Mouse (Mus musculus): ENCODE measurements around the gene Rsph14. TPM values are rescaled to one million over a fixed set of nuclear protein-coding genes. Genes with fewer than 3 reads are reported as not detected.

Rsph14 gene
- polyA plus RNA-seq, 1 experiment from 2014 or later: not detected

DNA sequence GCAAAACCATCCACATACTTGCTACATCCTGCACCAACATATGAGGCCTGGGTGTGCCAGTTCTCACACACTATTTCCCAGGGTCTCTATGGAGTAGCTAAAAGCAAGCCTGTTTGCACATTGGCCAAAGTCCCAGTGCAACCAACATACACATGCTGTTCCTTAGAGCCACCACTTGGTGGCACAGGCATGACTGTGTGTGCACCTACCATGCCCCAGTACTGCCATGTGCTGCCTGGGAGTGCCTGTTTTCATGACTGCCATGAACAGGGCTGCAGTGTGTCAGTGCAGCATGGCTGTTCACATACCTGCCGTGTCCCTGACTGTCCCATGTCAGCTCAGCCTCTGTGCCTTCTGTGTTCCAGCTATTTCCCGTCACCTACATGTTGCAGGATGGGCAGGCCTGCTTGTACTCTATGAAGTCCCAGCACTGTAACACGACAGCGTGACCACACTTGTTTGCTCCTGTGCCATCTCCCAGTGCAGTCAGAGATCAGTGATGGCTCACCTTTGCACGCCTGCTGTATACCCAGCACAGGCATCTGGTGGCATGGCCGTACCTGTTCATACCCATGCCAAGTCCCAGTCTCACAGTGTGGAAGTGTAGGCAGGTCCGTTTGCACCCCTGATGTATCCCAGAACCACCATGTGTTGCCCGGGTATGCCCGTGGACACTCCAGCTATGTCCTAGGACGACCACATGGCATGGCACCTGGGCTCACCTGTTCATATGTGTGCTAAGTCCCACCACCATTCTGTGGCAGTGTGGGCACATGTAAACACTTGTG, 95.2 kb downstream of the Rsph14 start:
- DNase-seq (ENCODE audit: low spot score): no peak
- no peak overlapping the region for H3K27ac ChIP-seq
- H3K9me3 ChIP-seq (replicated peaks): no peaks in the 10 kb centered on the region
- no peaks in the 10 kb centered on the region for H3K4me1 ChIP-seq
- no peaks in the 10 kb centered on the region for H3K36me3 ChIP-seq
- H3K27me3 ChIP-seq (ENCODE audit: low read depth, poor library complexity, severe bottlenecking): no peaks in the 10 kb centered on the region
- 84% methylated on average over 10 of the region's 10 CpGs for WGBS
- no peak overlapping the region for H3K4me3 ChIP-seq

DNA sequence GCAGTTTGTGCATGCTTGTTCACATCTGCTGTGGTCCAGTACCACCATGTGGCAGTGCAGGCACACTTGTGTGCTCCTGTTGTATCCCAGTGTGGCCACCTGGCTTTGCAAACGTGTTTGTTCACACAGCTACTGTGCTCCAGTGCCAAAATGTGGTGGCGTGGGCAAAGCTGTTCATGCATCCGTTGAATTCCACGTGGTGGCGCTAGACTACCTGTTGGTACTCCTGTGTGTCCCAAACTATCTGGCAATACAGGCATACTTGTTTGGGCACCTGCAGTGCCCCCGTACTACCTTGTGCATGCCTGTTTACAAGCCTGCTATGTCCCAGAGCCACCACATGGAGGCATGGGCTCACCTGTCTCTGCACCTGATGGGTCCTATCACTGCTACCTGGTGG, 97.4 kb downstream of the Rsph14 start:
- DNase-seq (ENCODE audit: low spot score): no peak
- no peaks in the 10 kb centered on the region for H3K4me1 ChIP-seq
- no peaks in the 10 kb centered on the region for H3K27me3 ChIP-seq (ENCODE audit: low read depth, poor library complexity, severe bottlenecking)
- H3K9me3 ChIP-seq (replicated peaks): no peaks in the 10 kb centered on the region
- H3K27ac ChIP-seq: no peak overlapping the region
- H3K36me3 ChIP-seq: no peaks in the 10 kb centered on the region
- no peak overlapping the region for H3K4me3 ChIP-seq
- 32% methylated on average over 6 of the region's 6 CpGs for WGBS

DNA sequence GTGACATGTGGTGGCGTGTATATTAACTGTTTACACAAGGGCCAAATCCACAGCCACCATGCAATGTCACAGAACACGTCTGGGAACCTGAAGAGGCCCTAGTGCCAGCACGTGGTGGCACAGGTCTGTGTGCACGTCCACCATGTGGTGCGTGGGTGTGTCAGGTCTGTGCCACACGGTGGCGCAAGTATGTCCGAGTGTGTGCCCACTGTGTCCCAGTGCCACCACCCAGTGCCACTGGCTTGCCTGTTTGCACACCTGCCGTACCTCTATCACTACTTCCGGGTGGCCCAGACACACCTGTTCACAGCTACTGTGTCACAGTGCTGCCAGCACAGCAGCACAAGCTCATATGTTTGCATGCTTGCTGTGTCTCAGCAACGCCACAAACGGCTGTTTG, 97.9 kb downstream of the Rsph14 start:
- no peak overlapping the region for H3K27ac ChIP-seq
- H3K9me3 ChIP-seq (replicated peaks): no peaks in the 10 kb centered on the region
- H3K27me3 ChIP-seq (ENCODE audit: low read depth, poor library complexity, severe bottlenecking): no peaks in the 10 kb centered on the region
- H3K36me3 ChIP-seq: no peaks in the 10 kb centered on the region
- no peak for DNase-seq (ENCODE audit: low spot score)
- 88% methylated on average over 12 of the region's 12 CpGs for WGBS
- H3K4me3 ChIP-seq: no peak overlapping the region
- H3K4me1 ChIP-seq: no peaks in the 10 kb centered on the region

DNA sequence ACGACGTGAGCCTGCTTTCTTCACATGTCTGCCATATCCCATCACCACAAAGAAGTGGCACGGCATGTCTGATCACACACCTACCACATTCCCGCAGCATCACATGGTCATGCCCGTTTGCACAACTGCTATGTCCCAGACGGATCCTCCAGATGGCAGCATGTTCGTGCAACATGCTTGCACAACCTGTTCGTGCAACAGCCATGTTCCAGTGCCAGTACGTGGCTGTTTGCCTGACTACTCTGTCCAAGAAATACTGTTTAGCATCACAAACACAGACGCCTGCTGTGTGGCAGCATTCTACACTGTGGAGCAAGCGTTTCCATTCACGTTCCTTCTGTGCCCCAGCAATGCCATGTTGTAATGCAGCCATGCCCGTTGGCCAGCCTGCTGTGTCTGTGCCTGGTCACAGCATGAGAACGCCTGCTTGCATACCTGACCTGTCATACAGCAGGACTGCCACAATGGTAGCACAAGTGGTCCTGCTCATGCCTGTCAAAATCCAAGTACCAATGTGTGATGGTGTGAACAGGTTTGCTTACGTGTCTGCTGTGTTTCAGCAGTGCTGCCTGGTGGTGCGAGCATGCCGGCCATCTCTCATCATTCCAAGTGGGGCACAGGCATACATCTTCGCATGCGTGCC, 98.7 kb downstream of the Rsph14 start:
- Histone ChIP-seq H3K4me1 (no peaks in the 10 kb centered on the region), H3K9me3 (replicated peaks) (no peaks in the 10 kb centered on the region), H3K27me3 (ENCODE audit: low read depth, poor library complexity, severe bottlenecking) (no peaks in the 10 kb centered on the region), H3K4me3 (no peak overlapping the region), H3K27ac (no peak overlapping the region), H3K36me3 (no peaks in the 10 kb centered on the region)
- WGBS: 93% methylated on average over 19 of the region's 19 CpGs
- DNase-seq (ENCODE audit: low spot score): peak; percentile 23

DNA sequence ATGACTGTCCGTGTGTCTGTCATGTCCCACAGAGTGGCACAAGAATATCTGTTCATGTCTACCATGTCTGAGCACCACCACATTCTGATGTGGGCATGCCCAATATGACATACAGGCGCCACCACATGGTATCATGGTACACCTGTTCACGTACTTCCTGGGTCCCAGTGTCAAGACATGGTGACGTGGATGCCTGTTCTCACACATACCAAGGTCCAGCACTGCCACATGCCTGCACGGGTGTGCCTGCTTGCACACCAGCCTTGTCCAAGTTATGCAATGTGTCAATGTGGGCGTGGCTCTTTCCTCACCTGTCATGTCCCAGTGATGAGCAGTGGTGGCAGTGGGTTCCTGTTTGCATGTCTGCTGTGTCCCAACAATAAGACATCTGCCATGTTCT, 99.9 kb downstream of the Rsph14 start:
- no peaks in the 10 kb centered on the region for H3K9me3 ChIP-seq (replicated peaks)
- H3K4me1 ChIP-seq: no peaks in the 10 kb centered on the region
- H3K4me3 ChIP-seq: no peak overlapping the region
- H3K36me3 ChIP-seq: no peaks in the 10 kb centered on the region
- peak; percentile 15 for DNase-seq (ENCODE audit: low spot score)
- 87% methylated on average over 6 of the region's 6 CpGs for WGBS
- H3K27ac ChIP-seq: no peak overlapping the region
- H3K27me3 ChIP-seq (ENCODE audit: low read depth, poor library complexity, severe bottlenecking): no peaks in the 10 kb centered on the region

DNA sequence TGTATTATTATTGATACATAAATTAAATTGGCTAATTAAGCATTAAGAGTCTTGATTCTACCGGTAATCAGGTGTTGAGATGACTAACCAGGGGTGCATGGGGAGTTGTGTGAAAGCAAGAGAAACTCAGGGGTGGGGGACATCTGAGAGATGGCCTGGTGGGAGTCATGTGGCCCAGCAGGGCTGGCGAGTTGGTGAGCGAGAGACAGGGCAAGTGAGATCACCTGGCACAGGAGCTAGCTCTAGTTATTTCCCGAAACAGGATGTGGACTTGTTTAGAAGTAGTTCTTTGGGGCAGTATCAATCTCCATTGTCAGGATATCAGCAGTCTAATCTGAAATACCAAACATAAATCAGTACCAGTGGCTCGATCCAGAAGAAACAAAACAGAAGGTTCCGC, 100.8 kb downstream of the Rsph14 start:
- Histone ChIP-seq H3K36me3 (no peaks in the 10 kb centered on the region), H3K4me3 (no peak overlapping the region), H3K9me3 (replicated peaks) (no peaks in the 10 kb centered on the region), H3K27me3 (ENCODE audit: low read depth, poor library complexity, severe bottlenecking) (no peaks in the 10 kb centered on the region), H3K4me1 (no peaks in the 10 kb centered on the region), H3K27ac (no peak overlapping the region)
- peak; percentile 3 for DNase-seq (ENCODE audit: low spot score)
- 79% methylated on average over 6 of the region's 6 CpGs for WGBS

DNA sequence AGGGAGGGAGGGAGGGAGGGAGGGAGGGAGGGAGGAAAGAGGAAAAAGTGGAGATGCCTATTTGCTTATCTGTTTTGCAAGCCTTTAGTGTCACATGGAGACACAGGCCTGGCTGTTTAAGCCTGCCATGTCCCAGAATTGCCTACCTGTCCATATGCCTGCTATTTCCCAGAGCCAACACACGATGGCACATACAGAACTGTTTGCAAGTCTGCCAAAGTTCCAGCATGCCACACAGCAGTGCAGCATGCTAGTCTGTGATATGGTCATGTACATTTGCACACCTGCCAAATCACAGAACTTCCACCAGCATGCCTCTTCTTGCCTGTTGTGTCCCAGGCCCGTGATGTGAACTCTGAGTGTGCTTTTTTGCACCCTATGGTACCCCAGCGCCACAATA, 101.8 kb downstream of the Rsph14 start:
- 78% methylated on average over 3 of the region's 3 CpGs for WGBS
- Histone ChIP-seq H3K4me1 (peaks cover under 1% of the 10 kb centered on the region; the same call in 1 of the 2 replicates), H3K27ac (no peak overlapping the region)

DNA sequence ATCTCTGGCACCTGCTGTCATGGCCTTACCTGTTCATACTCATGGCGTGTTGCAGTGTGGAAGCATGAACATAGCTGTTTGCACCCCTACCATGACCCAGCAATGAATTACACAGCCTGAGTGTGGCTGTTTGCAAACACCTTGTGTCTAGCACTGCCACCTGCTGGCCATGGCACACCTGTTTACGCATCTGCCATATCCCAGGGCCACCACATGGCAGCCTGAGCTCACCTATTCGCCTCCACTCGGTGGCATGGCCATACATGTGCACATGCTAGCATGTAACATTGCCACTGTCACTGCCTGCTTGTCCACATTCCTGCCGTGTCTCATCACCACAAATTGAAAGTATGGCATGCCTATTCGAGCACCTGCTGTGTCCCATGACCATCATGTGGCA, 102.8 kb downstream of the Rsph14 start:
- no peak overlapping the region for H3K4me3 ChIP-seq
- no peaks in the 10 kb centered on the region for H3K27me3 ChIP-seq (ENCODE audit: low read depth, poor library complexity, severe bottlenecking)
- no peaks in the 10 kb centered on the region for H3K36me3 ChIP-seq
- H3K4me1 ChIP-seq: peaks cover 5% of the 10 kb centered on the region; the same call in 1 of the 2 replicates
- H3K9me3 ChIP-seq (replicated peaks): no peaks in the 10 kb centered on the region
- 74% methylated on average over 6 of the region's 6 CpGs for WGBS
- H3K27ac ChIP-seq: no peak overlapping the region
- DNase-seq (ENCODE audit: low spot score): peak; percentile 29

More for the DNA sequence above, 101.8 kb downstream of the Rsph14 start:
- H3K4me3 ChIP-seq: no peak overlapping the region
- H3K27me3 ChIP-seq (ENCODE audit: low read depth, poor library complexity, severe bottlenecking): no peaks in the 10 kb centered on the region
- H3K36me3 ChIP-seq: no peaks in the 10 kb centered on the region
- no peaks in the 10 kb centered on the region for H3K9me3 ChIP-seq (replicated peaks)
- peak; percentile 22 for DNase-seq (ENCODE audit: low spot score)

DNA sequence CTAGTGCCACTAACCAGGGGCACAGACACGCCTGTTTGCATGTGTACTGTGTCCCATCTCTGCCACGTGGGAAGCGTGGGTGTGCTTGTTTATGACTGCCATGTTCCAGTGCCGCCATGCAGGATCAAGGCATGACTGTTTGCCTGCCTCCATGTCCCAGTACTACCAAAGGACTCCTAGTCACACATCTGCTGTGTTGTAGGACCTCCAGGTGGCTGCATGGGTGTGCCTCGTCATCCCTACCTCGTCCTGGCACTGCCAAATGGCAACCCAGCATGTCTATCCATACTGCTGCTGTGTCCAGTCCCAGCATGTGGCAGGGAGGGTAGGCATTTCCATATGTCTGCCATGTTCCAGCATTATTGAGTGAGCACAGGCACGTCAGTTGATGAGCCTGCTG, 104.1 kb downstream of the Rsph14 start:
- Histone ChIP-seq H3K9me3 (replicated peaks) (no peaks in the 10 kb centered on the region), H3K36me3 (no peaks in the 10 kb centered on the region), H3K27me3 (ENCODE audit: low read depth, poor library complexity, severe bottlenecking) (no peaks in the 10 kb centered on the region), H3K4me3 (no peak overlapping the region), H3K4me1 (peaks cover 5% of the 10 kb centered on the region; the same call in 1 of the 2 replicates), H3K27ac (no peak overlapping the region)
- DNase-seq (ENCODE audit: low spot score): peak; percentile 20
- WGBS: 87% methylated on average over 7 of the region's 7 CpGs

DNA sequence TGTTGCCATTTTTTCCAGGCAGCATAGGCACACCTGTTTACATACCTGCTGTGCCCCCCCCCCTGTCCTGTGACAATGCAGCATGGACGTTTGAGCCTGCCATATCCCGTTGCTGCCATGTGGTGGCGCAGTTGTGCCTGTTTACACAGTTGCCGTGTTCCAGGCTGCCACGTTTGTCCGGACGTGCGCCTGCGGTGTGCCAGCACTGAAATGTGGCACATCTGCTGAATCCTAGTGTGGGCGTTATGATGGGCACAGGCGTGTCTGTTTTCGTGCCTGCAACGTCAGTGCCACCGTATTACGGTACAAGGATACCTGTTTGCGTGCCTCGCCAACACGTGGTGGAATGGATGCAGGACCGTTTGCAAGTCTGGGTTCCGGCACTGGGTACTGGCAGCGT, 107.1 kb downstream of the Rsph14 start:
- Histone ChIP-seq H3K27me3 (ENCODE audit: low read depth, poor library complexity, severe bottlenecking) (no peaks in the 10 kb centered on the region), H3K27ac (no peak overlapping the region), H3K9me3 (replicated peaks) (no peaks in the 10 kb centered on the region), H3K4me3 (peak overlapping the region; percentile 24), H3K4me1 (peaks cover 8% of the 10 kb centered on the region; the same call in 1 of the 2 replicates), H3K36me3 (no peaks in the 10 kb centered on the region)
- 19% methylated on average over 21 of the region's 21 CpGs for WGBS
- DNase-seq (ENCODE audit: low spot score): peak; percentile 62

DNA sequence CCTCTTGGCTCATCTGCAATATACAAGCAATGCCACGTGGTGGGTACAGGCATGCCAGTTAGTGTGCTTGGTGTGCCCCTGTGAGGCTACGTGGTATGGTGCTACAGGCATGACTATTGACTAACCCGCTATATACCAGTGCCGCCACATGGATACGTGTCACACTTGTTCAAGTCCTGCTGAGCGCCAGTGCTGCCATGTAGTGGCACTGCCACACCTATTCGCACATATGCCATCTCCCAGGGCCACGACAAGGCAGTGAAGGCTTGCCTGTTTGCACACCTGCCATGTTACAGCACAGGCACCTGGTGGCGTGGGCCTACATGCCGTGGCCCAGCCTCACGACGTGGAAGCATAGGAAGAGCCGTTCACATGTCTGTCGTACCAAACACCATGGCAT, 108.1 kb downstream of the Rsph14 start:
- DNase-seq (ENCODE audit: low spot score): no peak
- Histone ChIP-seq H3K4me3 (no peak overlapping the region), H3K27me3 (ENCODE audit: low read depth, poor library complexity, severe bottlenecking) (no peaks in the 10 kb centered on the region), H3K4me1 (peaks cover 11% of the 10 kb centered on the region; the same call in 1 of the 2 replicates), H3K9me3 (replicated peaks) (no peaks in the 10 kb centered on the region), H3K36me3 (no peaks in the 10 kb centered on the region), H3K27ac (no peak overlapping the region)
- WGBS: 93% methylated on average over 14 of the region's 14 CpGs

DNA sequence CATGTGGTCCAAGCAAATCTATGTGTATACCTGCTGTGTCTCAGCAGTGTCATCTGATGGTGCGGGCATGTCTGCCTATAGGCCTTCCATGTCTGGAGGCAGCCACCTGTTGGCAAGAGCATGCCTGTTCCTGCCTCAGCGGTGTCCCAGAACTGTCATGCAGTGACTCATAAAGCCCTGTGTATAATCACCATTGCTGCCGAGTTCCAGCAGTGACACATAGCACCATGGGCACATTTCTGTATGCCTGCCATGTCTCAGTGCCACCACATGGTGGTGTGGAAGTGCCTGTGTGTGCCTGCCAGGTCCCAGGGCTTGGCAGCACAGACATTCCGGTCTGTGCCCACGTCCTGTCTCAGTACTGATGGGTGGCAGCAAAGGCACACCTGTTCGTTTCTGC, 109.6 kb downstream of the Rsph14 start:
- peak; percentile 27 for DNase-seq (ENCODE audit: low spot score)
- WGBS: 75% methylated on average over 6 of the region's 6 CpGs
- Histone ChIP-seq H3K4me1 (peaks cover 12% of the 10 kb centered on the region; the same call in 1 of the 2 replicates), H3K4me3 (no peak overlapping the region), H3K27ac (no peak overlapping the region), H3K36me3 (no peaks in the 10 kb centered on the region), H3K27me3 (ENCODE audit: low read depth, poor library complexity, severe bottlenecking) (no peaks in the 10 kb centered on the region), H3K9me3 (replicated peaks) (no peaks in the 10 kb centered on the region)

DNA sequence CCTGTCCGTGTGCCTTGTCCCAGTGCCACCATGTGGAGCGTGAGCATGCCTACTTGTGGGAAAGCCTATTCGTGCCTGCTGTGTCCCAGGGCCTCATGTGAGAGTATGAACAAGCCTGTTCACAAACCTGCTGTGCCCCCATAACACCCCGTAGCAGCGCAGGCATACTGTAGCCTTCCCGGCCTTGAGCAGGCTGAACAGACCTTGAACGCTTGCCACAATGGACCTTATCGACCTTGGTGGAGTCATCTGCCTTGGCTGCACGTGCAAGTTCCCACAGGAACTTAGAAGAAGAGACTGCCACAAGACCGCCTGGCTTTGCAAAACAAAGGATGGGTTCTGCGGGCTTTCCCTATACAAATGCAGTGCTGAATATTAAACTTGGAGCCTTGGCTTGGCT, 110.8 kb downstream of the Rsph14 start:
- Histone ChIP-seq H3K27me3 (ENCODE audit: low read depth, poor library complexity, severe bottlenecking) (no peaks in the 10 kb centered on the region), H3K4me3 (no peak overlapping the region), H3K9me3 (replicated peaks) (no peaks in the 10 kb centered on the region), H3K27ac (no peak overlapping the region), H3K4me1 (peaks cover 12% of the 10 kb centered on the region; the same call in 1 of the 2 replicates), H3K36me3 (no peaks in the 10 kb centered on the region)
- WGBS: 85% methylated on average over 11 of the region's 11 CpGs
- no peak for DNase-seq (ENCODE audit: low spot score)
